Mouse (Mus musculus): ENCODE measurements around the gene Snx18.

The Snx18 gene

GRCm38 (mm10) chr13:113559646-113560045 lies 58.7 kb downstream of the Snx18 start:
- no peak for DNase-seq (ENCODE audit: low spot score)

DNA sequence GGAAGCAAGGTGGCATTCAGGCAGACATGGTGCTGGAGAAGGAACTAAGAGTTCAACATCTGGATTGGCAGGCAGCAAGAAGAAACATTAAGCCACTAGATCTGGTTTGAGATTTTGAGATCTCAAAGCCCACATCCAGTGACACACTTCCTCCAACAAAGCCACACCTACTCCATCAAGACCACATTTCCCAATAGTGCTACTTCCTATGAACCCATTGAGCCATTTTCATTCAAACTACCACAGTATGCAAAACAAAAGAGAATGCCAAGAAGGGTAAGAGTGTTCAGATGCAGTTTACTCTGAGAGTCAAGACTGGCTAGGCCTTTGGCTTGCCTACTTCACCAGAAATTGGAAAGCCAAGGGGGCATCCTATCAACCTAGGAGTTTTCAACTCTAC lies 61.8 kb downstream of the Snx18 start:
- no peak for DNase-seq (ENCODE audit: low spot score)

GRCm38 (mm10) chr13:113555226-113555625 lies 63.1 kb downstream of the Snx18 start:
- no peak for DNase-seq (ENCODE audit: low spot score)

GRCm38 (mm10) chr13:113553603-113554230 lies 64.6 kb downstream of the Snx18 start:
- DNase-seq (ENCODE audit: low spot score), result no peak

- no peak for DNase-seq (ENCODE audit: low spot score)
Measured at GRCm38 (mm10) chr13:113552341-113552740, 66.0 kb downstream of the Snx18 start.

- no peak for DNase-seq (ENCODE audit: low spot score)
Measured at GRCm38 (mm10) chr13:113550866-113551565, 67.3 kb downstream of the Snx18 start.

GRCm38 (mm10) chr13:113549021-113549420 lies 69.3 kb downstream of the Snx18 start:
- DNase-seq (ENCODE audit: low spot score), result no peak

DNA sequence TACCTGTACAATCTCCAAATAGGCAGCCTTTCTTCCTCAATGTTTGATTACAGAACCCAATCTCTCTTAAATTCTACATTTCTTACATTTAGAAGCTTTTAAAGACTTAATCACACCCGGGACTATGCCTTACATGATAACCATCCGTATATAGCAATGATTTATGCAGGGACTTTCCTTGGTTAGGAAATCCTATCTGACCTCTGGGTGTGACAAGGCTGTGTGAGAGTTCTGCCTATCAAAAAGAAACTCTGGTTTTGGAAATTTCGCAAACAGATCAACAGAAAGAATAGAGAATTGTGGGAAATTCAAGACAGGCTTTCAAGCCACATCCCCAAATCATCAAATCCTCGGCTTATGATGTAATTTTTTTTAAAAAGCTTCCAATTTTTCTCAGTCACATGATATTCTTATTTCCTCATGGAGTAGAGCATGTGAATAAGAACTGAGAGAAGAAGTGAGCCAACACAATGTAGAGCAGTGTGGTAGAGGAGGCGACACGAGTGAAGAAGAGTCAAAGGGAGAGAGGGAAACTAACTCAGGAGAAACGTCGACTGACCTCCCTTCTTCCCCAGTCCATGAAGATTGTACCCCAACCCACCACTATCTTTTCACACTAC lies 70.4 kb downstream of the Snx18 start:
- DNase-seq (ENCODE audit: low spot score), result no peak

GRCm38 (mm10) chr13:113542374-113542773 lies 76.0 kb downstream of the Snx18 start:
- no peak for DNase-seq (ENCODE audit: low spot score)
